Mouse (Mus musculus): Measurements from ENCODE around the gene 4930544D05Rik.

GRCm38 (mm10) chr11:70628431-70628830, 12.8 kb downstream of the 4930544D05Rik start:
- TF ChIP-seq POLR2A (IDR thresholded peaks at IDR 0.05; ENCODE audit: borderline replicate concordance, insufficient read depth, low read length) (no peak), CTCF (IDR thresholded peaks at IDR 0.05; ENCODE audit: borderline replicate concordance, insufficient read depth, low read depth, low read length) (no peak)
